Mouse (Mus musculus) adrenal gland, postnatal 0 days (tissue): ENCODE results near the gene Txnrd2. TPM values are rescaled to one million over a fixed set of nuclear protein-coding genes. Genes with fewer than 3 reads are reported as not detected.

Experiments
- polyA plus RNA-seq: library from polyadenylated mRNA; unstranded; fragments of >200 nt; fragmentation: Nextera tagmentation; extraction: Ambion mirVana; gene quantifications from 2 replicates; pipeline ENCODE4 v1.2.1, GENCODE M21; 2015

The Txnrd2 gene
- polyA plus RNA-seq = 37.9 and 76.8 TPM in 2 replicates

DNA sequence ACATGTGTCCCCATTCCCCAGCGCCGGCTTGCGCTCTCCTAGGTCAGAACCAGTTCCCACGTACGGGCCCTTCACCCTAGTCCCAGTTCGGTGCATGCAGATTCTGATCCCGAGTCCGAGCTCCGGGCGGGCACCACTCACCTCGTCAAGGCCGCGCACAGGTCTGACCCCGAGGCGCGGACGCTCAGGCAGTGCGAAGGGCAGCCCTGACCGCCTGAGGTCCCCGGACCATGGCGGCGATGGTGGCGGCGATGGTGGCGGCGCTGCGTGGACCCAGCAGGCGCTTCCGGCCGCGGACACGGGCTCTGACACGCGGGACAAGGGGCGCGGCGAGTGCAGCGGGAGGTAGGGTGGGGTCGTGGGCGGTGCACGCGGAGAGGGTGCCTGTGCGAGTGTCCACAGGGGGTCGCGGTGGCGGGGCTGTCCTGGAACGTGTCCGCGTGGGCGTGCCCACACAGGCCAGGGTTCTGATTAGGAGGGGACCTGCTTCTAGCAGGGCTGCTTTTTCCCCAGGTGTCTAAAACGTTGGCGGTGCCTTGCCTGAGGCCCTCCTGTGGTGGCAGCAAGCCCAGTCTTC is at the start of gene Txnrd2:
TSS of gene Txnrd2 (plus strand) at position 170 of the 577 bp plus-strand sequence.

DNA sequence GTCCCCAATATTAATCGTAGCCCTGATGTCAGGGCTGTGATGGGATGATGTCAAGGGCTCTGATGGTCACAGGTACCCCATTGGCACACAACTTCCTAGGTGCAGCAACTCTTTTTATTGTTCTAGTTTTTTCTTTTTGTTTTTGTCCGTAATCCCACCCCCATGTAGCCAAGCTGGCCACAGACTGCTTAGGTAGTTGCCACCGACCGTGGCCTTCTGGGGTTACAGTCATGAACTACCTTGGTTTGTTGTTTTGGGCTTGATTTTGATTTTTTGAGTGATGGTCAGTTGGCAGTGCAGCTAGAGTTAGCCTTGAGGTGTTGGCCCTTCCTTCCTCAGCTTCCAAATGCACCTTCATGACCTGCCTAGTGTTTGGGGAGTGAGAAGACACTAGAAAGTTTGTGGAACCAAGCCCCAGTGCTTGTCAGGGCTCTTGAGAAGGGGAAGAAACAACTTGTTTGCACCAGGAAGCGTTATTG is 657 bp downstream of the Txnrd2 start, which contains the start of gene Comt:
TSS of gene Comt (minus strand) at position 51 of the 479 bp plus-strand sequence.

DNA sequence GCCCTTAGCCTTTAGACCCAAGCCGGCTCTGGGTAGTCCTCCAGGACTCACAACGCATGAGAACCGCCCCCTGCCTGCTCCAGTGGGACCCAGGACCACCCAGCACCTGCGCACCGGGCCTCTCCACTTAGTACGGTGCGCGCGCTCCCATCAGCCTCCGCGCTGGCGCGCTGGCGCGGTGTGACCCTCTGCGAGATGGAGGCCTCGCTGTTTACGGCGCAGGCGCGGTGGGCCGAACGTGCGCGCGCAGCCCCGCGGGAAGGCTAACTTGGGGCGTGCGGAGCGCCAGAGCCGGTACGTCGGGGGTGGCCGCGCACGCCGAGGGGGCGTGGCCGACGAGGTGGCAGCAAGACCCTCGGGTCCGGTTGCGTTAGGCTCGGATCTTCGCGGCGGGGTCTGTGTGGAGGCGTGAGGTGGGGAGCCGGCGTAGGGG is 72.4 kb downstream of the Txnrd2 start, which contains the start of the genes Gnb1l and Rtl10:
TSS of gene Gnb1l (plus strand) at position 156 of the 433 bp plus-strand sequence.
TSS of gene Rtl10 (plus strand) at position 344 of the 433 bp plus-strand sequence.

Other genes with a start within 250 kb of the Txnrd2 start
- 0.09 TPM in 1 of 2 replicates, not detected in the other for gene Ccdc188, start 208.5 kb upstream of the Txnrd2 start, polyA plus RNA-seq
- gene Zdhhc8, start 191.2 kb upstream of the Txnrd2 start, polyA plus RNA-seq = 10.3 and 14.5 TPM in 2 replicates
- gene Trmt2a, start 177.7 kb upstream of the Txnrd2 start, polyA plus RNA-seq = 45.5 and 59.5 TPM in 2 replicates
- 348 and 379 TPM in 2 replicates for gene Ranbp1, start 177.7 kb upstream of the Txnrd2 start, polyA plus RNA-seq
- gene Gm49776, start 168.1 kb upstream of the Txnrd2 start, polyA plus RNA-seq = 0.58 and 2.1 TPM in 2 replicates
- 10.4 and 10.8 TPM in 2 replicates for gene Dgcr8, start 137.1 kb upstream of the Txnrd2 start, polyA plus RNA-seq
- gene Tango2, start 78.3 kb upstream of the Txnrd2 start, polyA plus RNA-seq = 53.7 and 54.3 TPM in 2 replicates
- 20.3 and 24.3 TPM in 2 replicates for gene Arvcf, start 78.2 kb upstream of the Txnrd2 start, polyA plus RNA-seq
- 116 and 160 TPM in 2 replicates for gene Comt, start 468 bp downstream of the Txnrd2 start, polyA plus RNA-seq
- 8.8 and 11.4 TPM in 2 replicates for gene Gnb1l, start 72.3 kb downstream of the Txnrd2 start, polyA plus RNA-seq
- gene Rtl10, start 72.5 kb downstream of the Txnrd2 start, polyA plus RNA-seq = 0.47 and 0.90 TPM in 2 replicates
- gene Tbx1, start 164.3 kb downstream of the Txnrd2 start, polyA plus RNA-seq = 0.11 TPM in 1 of 2 replicates, not detected in the other
- 2.4 and 5.6 TPM in 2 replicates for gene Gp1bb, start 196.0 kb downstream of the Txnrd2 start, polyA plus RNA-seq
- gene Gm49601, start 200.0 kb downstream of the Txnrd2 start, polyA plus RNA-seq = 1.7 and 2.3 TPM in 2 replicates
- 15.3 and 32.9 TPM in 2 replicates for gene Sept5, start 203.6 kb downstream of the Txnrd2 start, polyA plus RNA-seq